Mouse (Mus musculus): ENCODE results near the gene Npc1l1.

DNA sequence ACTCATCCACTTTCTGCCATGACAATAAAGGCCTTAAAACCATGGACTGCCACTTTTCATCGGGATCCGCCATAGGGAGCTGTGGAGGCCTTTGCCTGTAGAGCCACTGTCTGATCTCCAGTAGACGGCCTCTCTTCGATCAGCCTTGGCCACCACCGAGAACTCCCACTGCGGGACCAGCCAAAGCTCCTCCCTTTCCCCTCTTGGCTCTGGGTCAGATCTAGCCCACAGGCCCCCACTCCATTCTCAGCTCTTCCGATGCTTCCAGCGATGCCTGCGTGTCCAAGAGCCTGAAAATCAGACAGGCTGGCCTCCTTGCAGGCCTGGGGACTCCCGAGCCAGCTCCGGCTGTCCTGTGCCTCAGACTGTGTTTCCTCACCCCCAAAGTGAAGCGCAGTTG lies 63.6 kb downstream of the Npc1l1 start:
- TF ChIP-seq CTCF (IDR thresholded peaks at IDR 0.05; ENCODE audit: insufficient read depth, low read depth, low read length), result no peak
- TF ChIP-seq POLR2A (IDR thresholded peaks at IDR 0.05; ENCODE audit: insufficient read depth, low read depth, low read length), result no peak

All from olfactory bulb, adult 2 months (tissue).